Mouse (Mus musculus) E14TG2a.4 (cell line): ENCODE data around the gene Nid1.
"Not testable (repeated sequence)": the region's sequence is repeated elsewhere in the genome, so short reads cannot be mapped to it uniquely, and the experiment has no call there.

ENCODE experiments used
- H3K27me3 ChIP-seq: 2 replicates; pipeline ENCODE4 v1.6.1; 2014; ENCODE audit warnings: low read length, control low read depth; ENCODE audit not compliant: insufficient read depth
- H3K36me3 ChIP-seq: 2 replicates; pipeline ENCODE4 v1.6.1; 2014; ENCODE audit warnings: low read length, control low read depth; ENCODE audit not compliant: insufficient read depth
- H3K4me1 ChIP-seq: replicated peaks from 2 replicates; pipeline ENCODE4 v1.6.1; 2014; ENCODE audit warnings: low read depth, low read length, control low read depth
- H3K4me3 ChIP-seq: replicated peaks from 2 replicates; pipeline ENCODE4 v1.5.1; 2014; ENCODE audit warnings: mild to moderate bottlenecking, low read length
- H3K9me3 ChIP-seq: 2 replicates; pipeline ENCODE4 v1.6.1; 2014; ENCODE audit warnings: low read length, control low read depth
- CTCF ChIP-seq: conservative IDR thresholded peaks from 2 replicates; pipeline ENCODE4 v1.5.1; 2014; ENCODE audit warnings: low read length
- NANOG ChIP-seq: IDR thresholded peaks from 2 replicates; pipeline ENCODE4 v1.6.1; 2014; ENCODE audit warnings: borderline replicate concordance, low read length, mixed read lengths
- POU5F1 ChIP-seq: IDR thresholded peaks from 2 replicates; pipeline ENCODE4 v1.6.1; 2014; ENCODE audit warnings: low read length, borderline replicate concordance

The Nid1 gene

GRCm38 (mm10) chr13:13529115-13529542 lies 91.8 kb downstream of the Nid1 start:
- peak overlapping the region; percentile 57 for H3K4me3 ChIP-seq
- TF ChIP-seq NANOG (no peak), POU5F1 (no peak), CTCF (no peak)
- H3K36me3 ChIP-seq: no peaks in the 10 kb centered on the region
- peaks cover 11% of the 10 kb centered on the region for H3K4me1 ChIP-seq
- H3K9me3 ChIP-seq: no peaks in the 10 kb centered on the region
- no peaks in the 10 kb centered on the region for H3K27me3 ChIP-seq

GRCm38 (mm10) chr13:13530913-13531312 lies 93.6 kb downstream of the Nid1 start:
- H3K36me3 ChIP-seq: no peaks in the 10 kb centered on the region
- no peak for TF ChIP-seq POU5F1
- TF ChIP-seq CTCF: no peak
- no peak for TF ChIP-seq NANOG
- no peak overlapping the region for H3K4me3 ChIP-seq
- no peaks in the 10 kb centered on the region for H3K9me3 ChIP-seq
- peaks cover 11% of the 10 kb centered on the region for H3K4me1 ChIP-seq
- H3K27me3 ChIP-seq: no peaks in the 10 kb centered on the region

- H3K4me1 ChIP-seq: peaks cover 11% of the 10 kb centered on the region
- H3K4me3 ChIP-seq: no peak overlapping the region
- TF ChIP-seq CTCF (no peak), NANOG (no peak), POU5F1 (no peak)
- H3K9me3 ChIP-seq: no peaks in the 10 kb centered on the region
- H3K36me3 ChIP-seq: no peaks in the 10 kb centered on the region
- no peaks in the 10 kb centered on the region for H3K27me3 ChIP-seq
Measured at GRCm38 (mm10) chr13:13531923-13532322, 94.6 kb downstream of the Nid1 start.

GRCm38 (mm10) chr13:13536555-13536954 lies 99.2 kb downstream of the Nid1 start:
- Histone ChIP-seq H3K4me3 (no peak overlapping the region), H3K36me3 (no peaks in the 10 kb centered on the region), H3K4me1 (peaks cover 11% of the 10 kb centered on the region), H3K27me3 (no peaks in the 10 kb centered on the region), H3K9me3 (peaks cover 29% of the 10 kb centered on the region)
- TF ChIP-seq POU5F1: no peak
- TF ChIP-seq CTCF: no peak
- no peak for TF ChIP-seq NANOG

GRCm38 (mm10) chr13:13537272-13538015 lies 100.1 kb downstream of the Nid1 start:
- Histone ChIP-seq H3K4me3 (no peak overlapping the region), H3K9me3 (peaks cover 37% of the 10 kb centered on the region)

GRCm38 (mm10) chr13:13538585-13539300 lies 101.4 kb downstream of the Nid1 start:
- Histone ChIP-seq H3K9me3 (peaks cover 45% of the 10 kb centered on the region), H3K27me3 (no peaks in the 10 kb centered on the region), H3K4me3 (no peak overlapping the region), H3K36me3 (no peaks in the 10 kb centered on the region), H3K4me1 (peaks cover 11% of the 10 kb centered on the region)
- TF ChIP-seq NANOG: no peak
- no peak for TF ChIP-seq CTCF
- TF ChIP-seq POU5F1: no peak

More at GRCm38 (mm10) chr13:13537272-13538015, 100.1 kb downstream of the Nid1 start:
- TF ChIP-seq POU5F1: no peak
- TF ChIP-seq NANOG: no peak
- Histone ChIP-seq H3K27me3 (no peaks in the 10 kb centered on the region), H3K4me1 (peaks cover 11% of the 10 kb centered on the region), H3K36me3 (no peaks in the 10 kb centered on the region)

- not testable (repeated sequence) for H3K27me3 ChIP-seq, H3K36me3 ChIP-seq, H3K4me1 ChIP-seq, H3K4me3 ChIP-seq
- H3K9me3 ChIP-seq: peaks cover 54% of the 10 kb centered on the region
Measured at GRCm38 (mm10) chr13:13543073-13543472, 105.7 kb downstream of the Nid1 start.

- no peaks in the 10 kb centered on the region for H3K27me3 ChIP-seq
- H3K36me3 ChIP-seq: no peaks in the 10 kb centered on the region
- peaks cover 23% of the 10 kb centered on the region for H3K9me3 ChIP-seq
- no peak overlapping the region for H3K4me3 ChIP-seq
- TF ChIP-seq CTCF: no peak
- TF ChIP-seq NANOG: no peak
- H3K4me1 ChIP-seq: no peaks in the 10 kb centered on the region
Measured at GRCm38 (mm10) chr13:13546792-13547191, 109.4 kb downstream of the Nid1 start.

- H3K9me3 ChIP-seq: peaks cover 15% of the 10 kb centered on the region
- H3K4me1 ChIP-seq: no peaks in the 10 kb centered on the region
- no peaks in the 10 kb centered on the region for H3K36me3 ChIP-seq
- H3K4me3 ChIP-seq: no peak overlapping the region
- no peak for TF ChIP-seq POU5F1
- TF ChIP-seq NANOG: no peak
- TF ChIP-seq CTCF: no peak
- no peaks in the 10 kb centered on the region for H3K27me3 ChIP-seq
Measured at GRCm38 (mm10) chr13:13547889-13548288, 110.5 kb downstream of the Nid1 start.
